Mouse (Mus musculus) fibroblast of lung, adult 2 months (primary cell): ENCODE data around the gene Bmpr1a.
"Not testable (repeated sequence)": the region's sequence is repeated elsewhere in the genome, so short reads cannot be mapped to it uniquely, and the experiment has no call there.

Experiments
- DNase-seq: peaks from one replicate; pipeline ENCODE4 v3.0.0-alpha.2; 2011; ENCODE audit warnings: low read depth

The Bmpr1a gene

DNA sequence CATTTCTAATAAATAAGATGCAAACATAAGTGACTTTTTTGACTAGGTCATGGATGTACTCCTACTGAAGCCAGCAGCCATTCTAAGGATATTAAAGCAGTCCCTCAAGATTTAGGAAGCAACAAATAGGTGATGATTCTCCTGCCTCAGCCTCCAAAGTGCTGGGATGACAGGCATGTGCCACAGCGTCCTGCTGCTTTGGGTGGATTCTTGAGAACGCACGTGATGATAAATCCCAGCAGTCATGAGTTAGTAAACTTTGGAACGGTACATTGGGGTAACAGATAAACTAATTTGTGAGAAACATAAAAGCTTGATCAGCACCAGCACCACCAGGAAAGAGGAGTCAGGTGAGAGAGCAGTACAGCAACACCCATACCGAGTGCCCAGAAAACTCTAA, 52.7 kb downstream of the Bmpr1a start:
- no peak for DNase-seq

DNA sequence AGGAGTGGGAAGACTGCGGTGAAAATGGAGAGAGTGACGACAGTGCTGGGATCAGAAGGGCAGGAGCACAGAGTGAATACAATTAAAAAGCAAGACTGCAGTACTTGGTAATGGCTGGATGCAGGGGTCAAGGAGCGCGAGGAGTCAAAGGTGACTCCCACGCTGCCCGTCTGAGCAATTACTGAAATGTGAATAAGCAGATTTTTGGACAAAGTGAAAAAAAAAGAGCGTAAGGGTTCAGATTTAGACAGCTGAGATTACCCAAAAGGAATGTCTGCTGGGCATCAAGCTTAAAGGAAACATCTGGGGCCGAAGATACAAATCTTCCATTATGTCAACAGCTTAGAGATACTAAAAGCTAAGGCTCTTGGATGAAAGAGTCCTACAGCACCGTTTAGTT, 53.3 kb downstream of the Bmpr1a start:
- DNase-seq: no peak

DNA sequence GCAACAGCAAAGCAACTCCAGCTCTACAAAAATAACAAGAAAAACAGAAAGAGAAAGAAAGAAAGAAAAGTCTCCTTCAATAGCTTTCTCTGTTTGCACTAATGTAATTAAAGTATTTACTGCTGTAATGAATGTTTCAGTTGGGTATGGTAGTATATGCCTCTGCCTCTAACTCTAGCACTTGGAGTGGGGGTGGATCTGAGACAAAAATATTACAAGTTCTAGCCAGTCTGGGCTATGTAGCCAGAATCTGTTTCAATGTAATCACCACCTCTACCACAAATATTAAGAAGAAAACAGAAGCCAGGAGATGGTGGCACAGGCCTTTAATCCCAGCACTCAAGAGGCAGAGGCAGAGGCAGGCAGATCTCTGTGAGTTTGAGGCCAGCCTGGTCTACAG, 54.7 kb downstream of the Bmpr1a start:
- DNase-seq: no peak

DNA sequence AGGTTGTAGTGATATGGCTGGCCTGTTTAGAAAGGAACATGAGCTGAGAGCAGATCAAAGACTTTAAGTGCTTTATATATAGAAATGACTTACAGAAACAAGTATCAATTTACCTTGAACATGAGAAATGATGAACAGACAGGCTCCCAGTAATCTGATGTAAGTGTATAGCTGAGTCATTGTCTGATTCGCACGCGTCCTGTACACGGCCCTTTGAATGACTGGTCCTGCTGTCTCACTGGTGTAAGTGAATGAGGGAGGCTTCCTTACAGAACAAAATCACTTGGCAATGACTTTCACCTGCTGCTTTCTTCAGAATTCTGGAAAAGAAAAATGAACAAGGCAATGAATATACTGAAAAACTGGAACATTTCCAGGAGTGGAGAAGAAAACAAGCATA, 55.5 kb downstream of the Bmpr1a start:
- DNase-seq: peak; percentile 54

DNA sequence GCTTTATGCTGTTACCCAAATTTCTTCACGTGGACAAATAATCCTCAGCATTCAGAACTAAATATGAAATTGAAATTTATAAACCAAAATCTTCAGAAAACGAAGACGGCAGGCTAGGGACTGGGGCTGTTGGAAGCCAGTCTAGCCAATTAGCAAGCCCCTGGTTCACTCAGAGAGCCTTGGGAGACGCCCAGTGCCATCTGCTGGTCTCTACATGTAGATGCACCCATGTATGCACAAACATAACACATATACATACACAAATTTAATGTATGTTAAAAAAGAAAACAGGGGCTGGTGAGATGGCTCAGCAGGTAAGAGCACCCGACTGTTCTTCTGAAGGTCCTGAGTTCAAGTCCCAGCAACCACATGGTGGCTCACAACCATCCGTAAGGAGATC, 56.5 kb downstream of the Bmpr1a start:
- DNase-seq: no peak

DNA sequence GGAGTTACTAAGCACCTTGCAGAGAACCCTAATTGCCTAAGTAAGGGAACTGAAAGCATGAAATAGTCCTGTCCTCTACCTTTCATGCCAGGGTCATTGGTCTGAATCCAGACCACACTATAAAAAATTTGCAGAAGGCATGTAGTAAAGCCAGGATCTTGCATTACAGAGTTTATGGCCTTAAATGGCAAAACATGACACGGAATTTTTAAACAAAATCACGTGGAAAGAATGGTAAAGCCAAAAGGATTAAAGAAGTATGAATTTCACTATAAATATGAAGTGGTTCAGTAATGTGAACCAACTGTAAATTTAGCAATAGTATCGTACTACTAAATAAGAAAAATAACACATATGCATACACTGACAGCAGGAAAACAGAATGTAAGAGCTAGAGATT, 57.8 kb downstream of the Bmpr1a start:
- no peak for DNase-seq

DNA sequence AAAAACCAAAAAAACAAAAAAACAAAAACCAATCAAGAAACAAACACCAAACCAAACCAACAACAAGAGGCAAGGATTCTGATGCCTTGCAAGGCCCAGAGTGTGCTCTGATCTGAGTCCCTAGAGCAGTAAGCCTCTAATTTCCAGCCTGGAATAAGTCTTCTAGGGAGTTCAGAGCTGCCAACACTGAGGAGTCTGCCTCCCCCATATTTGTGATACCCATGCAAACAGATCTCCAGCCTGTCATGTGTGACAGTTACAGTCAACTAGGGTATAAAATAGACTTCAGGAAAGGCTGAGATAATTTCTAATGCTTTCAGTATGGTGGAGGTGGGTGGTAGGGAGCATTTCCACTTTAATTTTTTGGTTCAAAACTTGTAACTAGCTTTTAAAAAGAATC, 58.2 kb downstream of the Bmpr1a start:
- no peak for DNase-seq

DNA sequence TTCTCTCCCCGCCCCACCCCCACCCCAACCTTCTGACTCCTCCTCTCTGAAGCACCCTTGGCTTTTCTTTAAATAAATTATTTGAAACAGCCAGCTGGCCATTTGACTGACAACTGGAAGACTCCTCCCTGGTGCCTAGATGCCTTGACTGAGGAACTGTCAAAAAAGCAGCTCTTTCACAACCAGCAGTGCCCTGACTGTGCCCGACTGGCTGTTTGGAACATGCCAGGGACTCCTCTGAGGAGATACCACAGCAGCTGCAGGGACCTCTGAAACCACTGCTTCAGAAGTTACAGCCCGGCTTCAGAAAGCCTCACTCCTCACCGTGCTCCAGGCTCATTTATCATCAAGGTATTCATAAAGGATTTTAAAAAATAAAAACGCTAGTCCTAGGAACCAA, 58.8 kb downstream of the Bmpr1a start:
- no peak for DNase-seq

DNA sequence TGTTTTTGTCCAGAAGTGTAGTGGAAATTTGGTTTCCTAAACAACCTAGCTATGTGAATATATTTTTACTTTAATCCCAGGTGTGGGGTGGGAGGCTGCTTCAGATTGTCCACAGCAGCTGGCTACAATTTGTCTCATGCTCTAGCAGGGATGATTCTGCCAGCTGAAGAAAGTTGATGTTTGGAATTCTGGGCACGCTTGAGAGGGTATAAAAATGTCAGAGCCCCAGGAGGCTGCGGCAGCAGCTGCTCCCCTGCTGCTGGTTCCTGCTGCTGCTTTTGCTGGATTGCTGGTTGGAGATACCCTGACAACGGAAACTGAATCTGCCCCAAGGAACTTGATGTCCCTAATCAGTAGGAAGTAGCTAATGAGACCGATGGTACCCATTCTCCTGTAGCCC, 60.6 kb downstream of the Bmpr1a start:
- no peak for DNase-seq

DNA sequence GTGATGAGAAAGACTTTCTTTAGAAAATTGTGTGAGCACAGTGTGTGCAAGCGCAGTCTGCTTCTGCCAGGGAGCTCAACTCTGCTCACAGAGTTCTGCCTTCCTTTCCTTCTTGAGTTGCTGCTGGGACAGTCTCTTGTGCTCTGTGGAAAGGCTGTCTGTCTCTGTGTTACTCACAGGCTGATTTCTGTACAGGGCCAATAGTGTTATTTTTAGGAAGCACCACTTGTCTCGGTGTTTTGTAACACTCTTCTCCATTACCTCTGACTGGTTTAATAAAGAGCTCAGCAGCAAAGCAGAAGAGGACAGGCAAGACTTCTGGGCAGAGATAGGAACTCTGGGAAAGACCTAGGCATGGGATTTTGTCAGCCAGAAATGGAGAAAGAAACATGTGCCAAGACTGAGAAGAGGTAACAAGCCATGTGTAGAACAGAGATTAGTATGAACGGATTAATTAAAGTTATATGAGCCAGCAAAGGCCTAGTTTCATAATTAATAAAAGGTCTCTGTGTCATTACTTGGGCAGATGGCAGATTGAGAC, 62.5 kb downstream of the Bmpr1a start:
- no peak for DNase-seq

DNA sequence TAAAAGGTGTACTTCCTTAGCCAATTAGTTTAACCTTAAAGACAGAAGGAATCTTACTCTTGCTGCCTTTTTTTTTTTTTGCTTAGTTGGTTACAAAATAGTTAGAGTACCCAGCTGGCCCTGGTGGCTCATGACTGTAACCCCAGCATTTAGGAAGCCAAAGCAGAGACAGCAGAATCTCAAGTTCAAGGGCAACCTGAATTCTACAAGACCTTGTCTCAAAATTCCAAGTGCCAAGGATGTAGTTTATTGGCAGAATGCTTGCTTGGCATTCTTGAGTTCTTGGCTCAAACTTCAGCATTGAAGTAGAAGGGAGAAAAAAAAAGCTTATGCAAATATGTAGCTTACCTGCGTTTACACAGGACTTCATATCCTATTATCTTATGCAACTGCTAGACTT, 74.1 kb downstream of the Bmpr1a start:
- DNase-seq: no peak

DNA sequence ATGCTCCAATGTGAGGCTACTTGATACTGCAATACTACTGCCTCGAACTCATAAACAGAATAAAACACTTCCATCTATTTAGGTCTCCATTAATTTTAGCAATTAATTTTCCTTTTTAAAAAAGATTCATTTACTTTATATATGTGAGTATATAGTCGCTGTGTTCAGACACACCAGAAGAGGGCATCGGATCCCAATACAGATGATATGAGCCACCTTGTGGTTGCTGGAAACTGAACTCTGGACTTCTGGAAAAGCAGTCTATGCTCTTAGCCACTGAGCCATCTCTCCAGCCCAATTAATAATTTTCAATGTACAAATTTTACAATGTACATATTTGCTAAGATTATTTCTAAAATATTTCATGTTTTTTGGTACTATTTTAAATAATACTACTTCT, 74.9 kb downstream of the Bmpr1a start:
- DNase-seq: no peak

DNA sequence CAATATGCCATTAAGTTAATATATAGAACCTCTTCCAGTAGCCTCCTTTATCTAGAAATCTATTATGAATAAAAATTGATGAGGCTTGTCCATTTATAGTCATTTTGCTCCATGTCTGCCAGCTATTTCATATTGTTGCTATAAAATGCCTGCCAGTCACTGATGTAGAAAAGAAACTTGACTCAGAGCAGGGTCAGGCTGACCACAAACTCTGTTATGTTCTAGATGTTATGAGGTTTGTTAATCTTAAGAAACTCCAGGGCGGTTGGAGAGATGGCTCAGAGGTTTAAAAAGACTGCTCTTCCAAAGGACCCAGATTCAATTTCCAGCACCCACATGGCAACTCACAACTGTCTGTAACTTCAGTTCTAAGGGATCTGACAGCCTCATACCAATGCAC, 82.1 kb downstream of the Bmpr1a start:
- no peak for DNase-seq

DNA sequence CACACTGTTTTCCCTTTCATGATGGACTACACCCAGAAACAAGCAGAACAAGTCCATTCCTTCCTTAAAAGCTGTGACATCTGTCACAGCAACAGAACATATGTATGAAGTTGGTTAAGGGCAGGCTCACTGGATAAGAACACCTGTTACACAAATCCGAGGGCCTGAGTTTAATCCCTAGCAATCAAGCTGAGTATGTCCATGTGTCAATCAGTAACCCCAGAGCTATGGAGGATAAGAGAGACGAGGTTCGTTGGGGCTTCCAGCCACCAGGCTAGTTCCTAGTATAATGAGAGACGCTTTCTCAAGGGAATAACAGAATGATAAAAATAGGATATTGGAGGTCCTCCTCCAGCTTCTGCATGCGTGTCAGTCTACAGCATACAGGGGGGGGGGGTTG, 85.6 kb downstream of the Bmpr1a start:
- no peak for DNase-seq

DNA sequence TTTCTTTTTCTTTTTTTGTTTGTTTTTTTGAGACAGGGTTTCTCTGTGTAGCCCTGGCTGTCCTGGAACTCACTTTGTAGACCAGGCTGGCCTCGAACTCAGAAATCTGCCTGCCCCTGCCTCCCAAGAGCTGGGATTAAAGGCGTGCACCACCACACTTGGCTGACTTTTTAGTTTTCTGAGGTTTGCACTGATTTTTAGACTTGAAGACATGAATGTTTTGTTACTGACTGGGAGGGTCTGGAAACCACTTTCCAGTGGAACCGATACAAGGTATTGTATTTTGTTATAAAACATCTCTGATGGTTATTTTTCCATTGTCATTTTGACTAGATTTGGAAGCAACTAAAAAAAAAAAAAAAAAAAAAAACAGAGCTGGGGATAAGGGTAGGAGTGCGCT, 86.2 kb downstream of the Bmpr1a start:
- not testable (repeated sequence) for DNase-seq

DNA sequence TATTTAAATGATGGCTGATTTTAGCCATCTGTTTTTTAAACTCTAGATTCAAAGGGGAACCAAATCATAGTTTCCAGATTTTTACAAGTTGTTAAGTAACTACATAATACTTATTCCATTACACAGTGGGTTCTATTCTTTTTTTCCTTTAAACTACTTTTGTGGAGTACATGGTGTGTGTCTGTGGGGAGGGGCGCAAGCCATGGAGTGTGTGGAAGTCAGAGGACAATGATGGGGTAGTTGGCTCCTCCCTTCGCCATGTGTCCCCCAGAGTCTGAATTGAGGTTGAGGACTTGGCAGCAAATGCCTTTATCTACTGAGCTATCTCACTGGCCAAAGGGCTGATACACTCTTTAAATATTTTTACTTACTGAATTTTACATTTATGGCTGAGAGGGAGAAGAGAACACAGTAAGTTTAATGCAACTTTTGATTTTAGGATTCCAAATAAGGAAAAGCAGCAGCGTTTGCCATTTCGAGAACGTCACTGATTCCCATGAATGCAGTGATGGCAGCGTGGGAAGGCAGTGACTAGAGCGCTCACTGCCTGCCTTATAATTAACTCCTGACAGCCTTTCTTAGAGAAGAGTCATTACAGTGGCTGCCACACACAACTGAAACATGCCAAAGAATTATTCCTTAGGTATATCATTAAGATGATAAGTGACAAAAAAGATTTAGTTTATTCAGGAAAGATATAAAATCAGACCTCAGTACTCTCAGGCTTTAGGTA, 90.8 kb downstream of the Bmpr1a start:
- DNase-seq: no peak

DNA sequence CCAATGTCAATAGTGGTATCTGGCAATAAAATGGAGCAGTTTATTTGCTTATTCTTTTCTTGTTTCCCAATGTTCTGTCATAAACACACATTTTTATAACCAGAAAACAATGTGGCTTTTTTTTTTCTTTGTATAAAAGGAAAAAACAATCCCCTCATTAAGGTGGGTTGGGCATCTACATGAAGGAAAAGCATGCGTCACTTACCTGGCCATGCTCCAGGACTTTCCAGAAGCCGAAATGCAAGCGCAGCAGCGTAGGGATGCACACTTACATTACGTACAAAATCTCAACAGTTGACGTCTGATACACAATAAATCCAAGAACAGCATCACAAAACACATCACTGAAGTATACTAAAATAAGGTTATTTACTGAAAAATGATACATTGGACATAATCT, 92.4 kb downstream of the Bmpr1a start:
- no peak for DNase-seq

DNA sequence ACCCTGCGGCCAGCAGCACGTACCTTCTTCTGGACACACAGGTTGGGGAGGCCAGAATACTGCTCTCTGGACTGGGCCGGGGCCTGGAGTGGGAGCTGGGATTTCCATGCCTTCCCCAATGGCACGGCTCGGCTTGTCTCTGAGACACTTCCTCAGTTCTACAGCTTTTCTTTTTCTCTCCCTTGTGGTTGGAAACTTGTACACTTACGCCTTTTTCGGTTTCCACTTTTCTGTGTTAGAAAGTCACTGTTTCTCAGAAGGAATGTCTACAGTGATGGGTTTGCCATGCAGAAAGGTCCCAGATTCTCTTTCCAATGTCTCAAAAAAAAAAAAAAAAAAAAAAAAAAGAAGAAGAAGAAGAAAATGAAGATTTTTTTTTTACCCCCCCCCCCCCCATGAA, 99.7 kb downstream of the Bmpr1a start:
- no peak for DNase-seq

DNA sequence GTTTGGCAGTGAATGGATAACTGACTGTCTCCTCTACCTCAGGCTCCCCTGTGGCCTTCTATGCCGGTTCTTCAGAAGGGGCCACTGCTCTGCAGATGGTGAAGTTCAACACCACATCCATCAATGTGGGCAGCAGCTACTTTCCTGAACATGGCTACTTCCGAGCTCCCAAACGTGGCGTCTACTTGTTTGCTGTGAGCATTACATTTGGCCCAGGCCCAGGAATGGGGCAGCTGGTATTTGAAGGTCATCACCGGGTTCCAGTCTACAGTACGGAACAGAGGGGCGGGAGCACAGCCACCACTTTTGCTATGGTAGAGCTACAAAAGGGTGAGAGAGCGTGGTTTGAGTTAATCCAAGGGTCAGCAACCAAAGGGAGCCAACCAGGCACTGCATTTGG, 100.3 kb downstream of the Bmpr1a start:
- no peak for DNase-seq

DNA sequence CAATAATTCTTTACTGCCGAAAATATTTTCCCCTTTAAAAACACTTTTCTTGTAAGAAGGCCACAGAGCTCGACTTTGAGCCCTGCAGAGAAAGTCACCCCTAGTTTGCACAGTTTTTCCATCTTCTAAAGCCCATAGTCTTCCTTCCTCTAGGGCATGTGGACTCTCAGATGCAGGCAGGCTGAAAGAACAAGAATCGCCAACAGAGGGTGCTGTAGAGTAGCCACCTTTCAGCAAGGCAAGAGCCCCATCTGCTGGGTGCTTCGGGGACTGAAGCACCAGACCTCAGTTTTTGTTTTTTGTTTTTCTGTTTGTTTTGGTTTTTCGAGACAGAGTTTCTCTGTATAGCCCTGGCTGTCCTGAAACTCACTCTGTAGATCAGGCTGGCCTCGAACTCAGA, 102.0 kb downstream of the Bmpr1a start:
- DNase-seq: peak; percentile 23

DNA sequence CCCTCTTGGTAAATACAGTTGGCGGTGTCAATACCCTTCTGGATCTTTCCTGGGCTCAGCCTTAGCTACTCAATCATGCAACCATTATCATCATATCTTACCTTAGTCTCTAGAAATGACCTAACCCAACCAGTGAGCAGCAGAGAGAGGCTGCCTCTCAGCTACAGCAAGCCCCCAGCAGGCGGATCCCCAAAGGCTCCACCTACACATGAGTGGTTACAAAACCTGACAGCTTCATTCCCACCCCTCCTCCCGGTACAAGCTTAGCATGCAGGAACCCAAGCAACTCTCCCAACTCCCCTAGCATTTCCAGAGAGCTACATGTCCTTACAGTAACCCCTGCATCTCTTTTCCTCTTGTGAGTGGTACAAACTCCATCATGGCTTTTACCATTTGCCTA, 103.1 kb downstream of the Bmpr1a start:
- DNase-seq: no peak

DNA sequence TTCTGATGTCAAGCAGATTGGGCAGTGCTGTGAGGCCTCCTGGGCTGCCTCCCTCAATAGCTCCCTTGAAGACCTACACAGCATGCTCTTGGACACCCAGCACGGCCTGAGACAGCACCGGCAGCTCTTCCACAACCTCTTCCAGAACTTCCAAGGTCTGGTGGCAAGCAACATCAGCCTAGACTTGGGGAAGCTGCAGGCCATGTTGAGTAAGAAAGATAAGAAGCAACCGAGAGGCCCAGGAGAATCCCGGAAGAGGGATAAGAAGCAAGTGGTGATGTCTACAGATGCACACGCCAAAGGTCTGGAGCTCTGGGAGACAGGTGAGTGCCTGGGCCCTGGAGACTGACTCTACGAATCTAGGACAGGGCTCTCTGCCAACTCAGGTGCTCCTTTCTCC, 103.8 kb downstream of the Bmpr1a start:
- no peak for DNase-seq

DNA sequence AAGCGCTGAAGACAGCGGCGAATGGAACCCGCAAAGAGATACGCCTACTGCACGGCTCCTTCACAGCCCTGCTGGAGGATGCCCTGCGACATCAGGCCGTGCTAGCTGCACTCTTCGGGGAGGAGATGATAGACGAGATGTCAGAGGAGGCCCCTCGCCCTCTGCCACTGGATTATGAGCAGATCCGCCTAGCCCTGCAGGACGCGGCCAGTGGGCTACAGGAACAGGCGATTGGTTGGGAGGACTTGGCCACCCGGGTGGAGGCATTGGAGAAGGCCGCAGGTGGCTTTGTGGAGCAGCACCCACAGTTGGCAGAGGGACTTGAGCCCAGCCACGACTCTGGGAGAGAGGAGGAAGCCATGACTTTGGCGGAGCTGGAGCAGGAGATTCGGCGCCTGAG, 104.2 kb downstream of the Bmpr1a start:
- DNase-seq: no peak

DNA sequence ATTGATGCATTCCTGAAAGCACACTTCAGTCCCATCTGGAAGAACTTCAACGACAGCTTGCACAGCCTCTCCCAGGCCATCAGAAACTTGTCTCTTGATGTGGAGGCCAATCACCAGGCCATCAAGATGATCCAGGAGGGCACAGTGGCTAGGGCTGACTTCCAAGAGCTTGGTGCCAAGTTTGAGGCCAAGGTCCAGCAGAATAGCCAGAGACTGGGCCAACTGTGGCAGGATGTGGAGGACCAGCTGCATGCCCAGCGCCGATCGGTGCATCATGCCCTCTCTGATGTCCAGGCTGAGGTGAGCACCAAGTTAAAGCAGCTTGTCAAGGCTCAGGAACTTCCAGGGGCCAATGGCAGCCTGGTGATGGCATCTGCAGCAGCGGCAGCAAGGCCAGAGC, 105.3 kb downstream of the Bmpr1a start:
- DNase-seq: no peak
